Mouse (Mus musculus): ENCODE data around the gene Fbxo42.

The Fbxo42 gene

DNA sequence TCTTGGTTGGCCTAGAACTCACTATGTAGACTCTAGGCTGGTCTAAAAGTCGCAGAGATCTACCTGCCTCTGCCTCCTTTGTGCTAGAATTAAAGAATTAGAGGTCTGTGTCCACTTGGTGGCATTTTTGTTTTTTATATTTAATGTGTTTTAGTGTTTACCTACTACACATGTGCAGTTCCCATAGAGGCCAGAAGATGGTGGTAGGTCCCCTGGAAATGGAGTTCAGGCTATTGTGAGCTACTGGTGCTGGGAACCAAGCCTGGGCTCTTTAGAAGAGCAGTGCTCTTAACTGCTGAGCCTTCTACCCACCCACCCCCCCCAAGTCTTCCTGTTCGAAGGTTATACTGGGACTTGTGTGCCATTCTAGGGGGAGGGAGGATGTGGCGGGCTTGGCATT, 19.4 kb downstream of the Fbxo42 start:
- CTCF ChIA-PET, result no interaction called here

DNA sequence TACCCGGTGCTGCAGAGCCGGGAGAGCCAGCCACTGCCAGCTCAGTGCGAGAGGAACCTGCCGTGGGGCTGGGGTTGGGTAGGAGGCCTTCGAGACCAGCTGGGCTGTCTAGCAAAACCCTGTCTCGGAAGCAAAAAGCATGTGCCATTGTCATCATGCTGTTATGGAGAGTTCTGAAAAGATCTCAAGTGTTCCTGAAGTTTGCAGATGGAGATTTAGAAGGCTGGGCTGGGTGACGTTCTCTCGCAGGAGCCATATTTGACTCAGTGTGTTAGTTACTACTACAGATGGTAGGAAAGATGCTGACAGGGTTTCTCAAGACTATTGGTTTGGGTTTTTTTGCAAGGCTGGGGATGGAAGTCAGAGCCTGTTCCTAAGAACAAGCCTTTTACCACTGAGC, 24.4 kb downstream of the Fbxo42 start:
- CTCF ChIA-PET, result no interaction called here

DNA sequence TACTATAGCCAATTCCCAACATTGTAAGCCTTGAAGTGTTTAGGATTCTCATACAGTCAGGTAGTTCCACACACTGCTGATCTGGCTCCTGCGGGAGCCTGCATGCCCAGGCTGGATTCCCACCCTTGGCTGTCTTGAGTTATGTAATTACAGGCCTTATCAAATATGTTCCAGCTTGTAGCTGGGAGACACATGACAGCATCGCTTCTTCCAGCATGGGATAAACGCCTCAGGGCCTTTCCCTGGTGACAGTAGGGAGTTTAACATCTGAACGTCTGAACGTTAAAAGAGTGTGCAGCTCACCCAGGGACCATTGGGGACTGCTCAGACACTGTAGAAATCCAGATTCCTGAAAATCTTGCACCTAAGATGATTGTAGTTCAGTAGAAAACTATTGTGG, 28.1 kb downstream of the Fbxo42 start:
- CTCF ChIA-PET, result no interaction called here

DNA sequence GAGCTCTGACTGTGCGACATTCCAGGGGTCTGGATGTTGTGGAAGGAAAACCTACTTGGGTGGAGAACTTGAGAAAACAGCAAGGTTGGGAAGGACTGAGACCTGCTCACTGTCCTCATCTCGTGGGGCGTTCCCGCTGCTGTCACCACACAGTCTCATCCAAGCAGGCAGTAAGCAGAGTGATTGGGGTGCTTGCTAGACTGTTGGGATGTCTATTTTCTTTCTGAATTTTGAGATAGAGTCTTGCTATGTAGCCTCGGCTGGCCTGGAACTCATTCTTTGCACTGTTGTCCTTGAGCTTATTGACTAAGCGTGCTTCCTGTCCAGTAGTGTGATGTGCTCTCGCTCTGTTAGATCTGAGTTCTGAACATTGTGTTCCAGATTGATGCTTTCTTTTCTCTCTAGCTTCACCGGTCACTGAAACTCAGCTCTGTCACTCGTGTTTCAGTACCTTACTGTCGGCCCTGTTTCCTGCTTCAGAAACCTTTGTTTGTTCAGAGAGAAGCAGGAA, 28.7 kb downstream of the Fbxo42 start:
- CTCF ChIA-PET, result no interaction called here

DNA sequence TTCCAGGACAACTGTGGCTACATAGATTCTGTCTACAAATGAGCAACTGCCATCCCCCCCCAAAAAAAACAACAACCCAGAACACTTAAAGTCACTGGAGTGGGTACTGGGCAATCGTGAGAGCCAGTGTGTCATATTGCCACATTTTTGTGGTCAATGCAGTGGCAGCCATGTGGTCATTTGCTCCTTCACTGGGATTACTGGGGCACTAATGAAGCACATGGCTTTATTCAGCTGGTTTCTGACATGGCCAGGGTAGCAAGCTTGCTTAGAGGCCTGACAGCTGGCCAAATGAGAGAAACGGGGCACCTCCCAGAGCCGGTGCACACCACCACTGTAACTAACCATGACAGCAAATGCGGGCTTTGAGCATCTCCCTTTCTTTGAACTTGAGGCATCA, 30.8 kb downstream of the Fbxo42 start:
- CTCF ChIA-PET, result no interaction called here

DNA sequence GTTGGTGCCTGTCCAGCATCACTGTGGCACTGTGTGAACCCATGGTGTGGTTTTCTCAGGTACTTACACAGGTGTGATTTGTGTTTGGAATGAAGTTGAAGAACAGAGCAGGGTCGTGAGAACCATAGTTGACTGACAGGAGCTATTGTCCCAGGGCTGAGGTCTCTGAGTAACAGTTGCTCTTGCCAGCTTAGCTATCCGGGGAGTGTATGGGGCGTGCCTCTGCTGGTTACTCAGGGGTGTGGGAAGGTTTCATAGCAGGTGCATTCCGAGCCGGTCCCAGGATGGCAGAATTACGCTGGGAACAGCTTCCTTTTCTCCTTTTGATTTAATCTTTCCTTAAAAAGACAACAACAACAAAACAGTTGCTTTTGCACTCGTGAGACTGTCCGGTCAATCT, 33.1 kb downstream of the Fbxo42 start:
- CTCF ChIA-PET, result no interaction called here

DNA sequence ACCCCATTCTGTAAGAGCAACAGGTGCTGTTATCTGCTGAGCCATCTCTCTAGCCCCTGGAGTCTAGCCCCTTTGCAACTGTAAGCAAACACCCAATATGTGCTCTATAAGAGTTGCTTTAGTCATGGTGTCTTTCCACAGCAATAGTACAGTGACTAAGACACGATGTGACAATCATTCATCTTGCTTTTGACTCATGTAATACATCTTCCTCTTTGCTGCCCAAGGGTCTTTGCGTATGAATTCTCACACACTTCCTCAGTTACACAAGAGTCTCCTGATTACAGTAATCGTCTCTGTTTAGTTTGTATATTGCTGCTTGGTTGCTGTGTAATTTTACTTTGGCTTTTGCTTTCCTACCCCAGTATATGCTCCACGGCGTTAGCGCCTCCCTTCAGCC, 34.3 kb downstream of the Fbxo42 start:
- CTCF ChIA-PET, result no interaction called here

DNA sequence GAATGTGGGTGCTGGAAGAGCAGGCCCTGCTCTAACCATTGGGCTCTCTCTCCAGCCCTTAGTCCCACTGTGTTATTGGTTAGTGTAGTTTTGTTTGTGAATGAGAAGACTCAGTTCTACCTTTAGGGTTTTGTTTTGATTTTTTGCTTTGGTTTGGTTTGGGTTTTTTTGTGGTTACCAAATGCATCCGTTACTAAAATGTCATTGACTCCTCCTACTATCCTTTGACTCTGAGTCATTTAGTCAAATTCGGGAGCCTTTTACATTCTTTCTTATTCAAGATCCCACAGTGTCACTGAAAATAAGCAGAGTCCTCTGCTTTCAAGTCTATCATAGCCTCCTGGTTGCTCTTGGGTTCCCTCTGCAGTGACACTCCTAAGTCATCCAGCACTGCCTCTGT, 36.2 kb downstream of the Fbxo42 start:
- CTCF ChIA-PET, result no interaction called here

DNA sequence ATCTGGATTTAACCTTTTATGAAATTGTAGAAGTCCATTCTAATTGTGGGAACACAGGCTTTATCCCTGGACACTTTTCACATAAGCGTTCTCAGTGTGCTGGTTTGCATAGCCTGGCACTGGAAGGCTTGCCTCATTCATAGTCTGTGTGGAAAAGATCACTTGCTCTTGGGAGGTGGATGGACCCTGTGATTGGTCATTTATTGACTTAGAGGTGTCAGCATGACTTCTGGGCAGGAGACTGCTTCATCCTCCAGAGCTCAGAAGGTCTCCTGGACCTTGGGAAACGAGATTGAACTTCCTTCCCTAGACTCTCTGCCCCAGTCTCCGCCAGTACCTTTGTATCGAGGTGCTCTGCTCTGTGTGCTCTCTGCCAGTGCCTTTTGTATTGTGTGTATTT, 36.7 kb downstream of the Fbxo42 start:
- CTCF ChIA-PET, result no interaction called here

DNA sequence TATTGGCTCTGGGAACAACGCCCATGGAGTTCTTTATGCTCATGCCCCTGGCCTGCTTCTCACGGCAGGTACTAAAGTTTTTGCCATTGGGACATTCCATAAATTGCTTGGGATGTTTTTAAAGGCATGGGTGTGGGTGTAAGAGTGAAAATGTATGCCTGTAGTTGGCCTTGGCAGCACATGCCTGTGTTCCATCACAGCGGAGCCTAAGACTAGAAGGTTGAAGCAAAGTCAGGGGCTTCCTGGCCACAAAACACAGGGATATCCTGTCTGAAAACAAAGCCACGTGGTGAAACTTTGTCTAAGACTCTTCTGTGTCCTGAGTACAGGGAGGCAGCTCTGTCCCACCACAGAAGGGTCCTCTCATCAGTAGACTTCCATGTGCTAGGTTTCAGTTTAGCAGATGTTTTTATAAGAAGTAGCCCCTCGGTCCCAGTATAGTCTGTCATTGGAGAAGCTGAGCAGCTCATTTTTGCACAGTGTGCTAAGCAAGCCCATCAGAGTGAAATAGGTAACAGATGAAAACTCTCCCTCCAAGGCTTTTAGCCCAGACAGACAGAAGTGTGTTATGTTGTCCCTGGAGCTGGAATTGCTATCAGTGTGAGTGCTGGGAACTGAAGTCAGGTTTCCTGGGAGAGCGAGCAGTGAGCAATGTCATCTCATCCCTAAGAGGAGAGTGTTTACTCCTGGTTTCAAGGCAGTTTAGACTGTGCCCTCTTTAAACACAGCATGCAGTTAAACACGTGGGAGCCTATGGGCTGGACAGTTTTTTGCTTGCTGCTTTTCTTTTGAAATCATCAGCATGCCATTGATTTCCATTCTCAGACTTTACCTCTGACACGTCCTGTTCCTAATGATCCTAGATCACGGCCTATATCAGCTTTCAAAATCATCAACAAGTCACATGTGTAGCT, 39.5 kb downstream of the Fbxo42 start:
- CTCF ChIA-PET, result no interaction called here

DNA sequence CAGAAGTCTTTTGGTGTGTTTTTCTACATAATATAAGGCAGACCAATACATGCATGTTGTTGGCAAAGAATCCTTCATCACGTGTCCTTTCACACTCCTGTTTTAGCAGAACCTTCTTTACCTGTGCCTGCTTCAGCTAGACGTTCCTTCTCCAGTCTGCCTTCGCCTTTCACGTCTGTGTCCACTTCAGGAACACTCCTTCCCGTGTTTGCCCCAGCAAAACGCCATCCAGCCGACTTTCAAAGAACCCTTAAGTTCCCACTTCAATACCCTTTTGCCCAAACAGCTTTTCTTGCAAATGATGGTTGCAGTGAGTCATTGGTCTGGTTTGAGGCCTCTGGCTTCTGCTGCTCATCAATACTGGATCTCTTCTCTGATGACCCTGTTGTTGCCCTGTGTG, 43.6 kb downstream of the Fbxo42 start:
- CTCF ChIA-PET, result no interaction called here

DNA sequence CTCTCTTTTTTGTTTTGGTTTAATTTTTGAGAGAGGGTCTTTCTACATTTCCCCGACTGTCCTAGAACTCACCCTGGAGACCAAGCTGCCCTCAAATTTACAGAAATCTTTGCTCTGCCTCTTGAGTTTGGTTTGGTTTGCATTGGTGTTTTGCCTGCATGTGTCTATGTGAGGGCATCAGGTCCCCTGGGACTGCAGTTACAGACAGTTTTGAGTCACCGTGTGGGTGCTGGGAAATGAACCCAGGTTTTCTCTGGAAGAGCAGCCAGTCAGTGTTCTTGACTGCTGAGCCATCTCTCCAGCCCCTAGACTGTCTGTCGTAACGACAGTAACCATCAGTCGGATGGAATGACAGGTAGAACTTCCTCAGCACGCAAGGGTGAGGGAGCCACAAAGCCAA, 46.8 kb downstream of the Fbxo42 start:
- CTCF ChIA-PET, result interaction anchor here (0.6 kb wide), 1 partner anchor 568 kb away, joined by 3 read pairs; no protein-coding TSS in a partner anchor

DNA sequence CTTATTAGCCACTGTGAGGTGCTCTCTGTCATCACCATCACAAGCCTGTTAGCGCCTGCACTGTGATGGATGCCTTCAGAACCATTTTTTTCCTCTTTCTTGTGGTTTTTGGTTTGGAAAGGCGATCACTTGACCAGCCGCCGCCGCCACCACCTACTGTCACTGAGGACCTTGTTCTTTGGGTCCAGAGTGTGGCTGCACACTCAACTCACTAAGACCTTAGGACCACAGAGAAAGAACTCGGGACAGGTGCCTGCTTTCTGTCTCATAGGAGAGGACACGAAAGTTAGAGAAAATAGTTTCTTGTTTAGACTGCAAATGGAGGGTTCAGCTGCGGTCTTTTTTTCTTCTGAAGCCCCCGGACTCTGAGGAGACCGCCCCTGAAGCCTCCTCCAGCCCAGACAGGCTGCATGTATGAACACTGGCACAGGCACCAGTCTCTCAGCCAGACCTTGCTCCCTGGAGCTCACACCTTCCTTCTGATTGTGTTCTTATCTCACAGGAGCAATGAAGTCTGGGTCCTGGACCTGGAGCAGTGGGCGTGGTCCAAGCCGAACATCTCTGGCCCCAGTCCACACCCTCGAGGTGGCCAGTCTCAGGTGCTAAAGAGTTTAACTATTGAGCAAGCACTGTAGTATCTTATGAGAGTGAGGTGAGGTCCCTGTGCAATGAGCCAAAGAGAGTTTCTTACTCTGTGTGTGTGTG, 49.4 kb downstream of the Fbxo42 start:
- CTCF ChIA-PET, result no interaction called here

DNA sequence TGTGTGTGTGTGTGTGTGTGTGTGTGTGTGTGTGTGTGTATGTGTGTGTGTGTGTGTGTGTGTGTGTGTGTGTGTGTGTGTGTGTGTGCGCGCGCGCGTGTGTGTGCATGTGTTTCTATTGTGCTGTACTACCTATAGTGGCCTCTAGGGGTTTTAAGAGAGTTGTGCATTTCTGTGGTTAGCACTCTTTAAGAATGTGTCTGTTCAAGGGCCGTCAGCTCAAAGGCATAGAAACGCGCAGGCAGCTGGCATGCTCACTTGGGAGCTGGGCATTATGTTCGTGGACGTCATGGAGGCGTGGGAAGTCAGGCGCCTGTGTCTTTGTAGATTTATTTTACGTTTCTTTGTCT, 49.9 kb downstream of the Fbxo42 start:
- CTCF ChIA-PET, result no interaction called here

DNA sequence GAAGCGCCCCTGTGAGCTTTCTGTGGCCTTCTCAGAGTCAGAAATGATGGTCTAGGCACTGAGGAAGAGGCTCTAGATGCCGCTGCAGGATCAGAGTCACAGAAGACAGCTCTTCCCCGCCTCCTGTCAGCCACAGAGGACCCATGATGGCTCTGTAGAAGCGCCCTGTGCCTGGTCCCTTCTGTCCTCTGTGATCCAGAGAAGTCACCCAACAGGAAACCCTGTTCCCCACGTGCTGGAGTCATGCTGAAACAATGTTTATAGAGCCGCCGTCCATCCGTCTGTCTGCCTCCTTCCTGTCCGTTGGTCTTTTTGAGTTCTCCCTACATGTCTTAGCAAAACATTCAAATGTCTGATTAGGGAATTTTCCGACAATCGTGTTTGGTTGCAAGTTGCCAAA, 53.2 kb downstream of the Fbxo42 start:
- CTCF ChIA-PET, result no interaction called here

DNA sequence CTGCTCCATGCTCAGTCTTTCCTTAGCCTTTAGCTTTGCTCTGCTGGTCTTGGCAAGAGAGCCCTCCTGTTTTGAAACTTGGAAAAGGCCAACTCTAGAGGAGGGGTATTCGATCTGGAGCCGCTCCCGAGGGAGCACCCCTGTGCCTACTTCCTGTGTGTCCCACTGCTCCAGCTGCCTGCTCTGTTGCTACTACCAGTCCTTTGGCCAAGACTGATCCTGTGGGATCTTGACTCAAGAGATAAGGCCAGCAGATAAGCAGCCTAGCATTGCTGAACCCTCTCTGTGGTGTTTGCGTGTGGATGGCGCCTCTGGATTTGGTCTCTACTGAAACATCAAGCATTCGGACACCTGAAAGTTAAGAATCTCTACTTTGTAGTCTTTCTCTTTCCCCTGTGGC, 54.5 kb downstream of the Fbxo42 start:
- CTCF ChIA-PET, result no interaction called here

DNA sequence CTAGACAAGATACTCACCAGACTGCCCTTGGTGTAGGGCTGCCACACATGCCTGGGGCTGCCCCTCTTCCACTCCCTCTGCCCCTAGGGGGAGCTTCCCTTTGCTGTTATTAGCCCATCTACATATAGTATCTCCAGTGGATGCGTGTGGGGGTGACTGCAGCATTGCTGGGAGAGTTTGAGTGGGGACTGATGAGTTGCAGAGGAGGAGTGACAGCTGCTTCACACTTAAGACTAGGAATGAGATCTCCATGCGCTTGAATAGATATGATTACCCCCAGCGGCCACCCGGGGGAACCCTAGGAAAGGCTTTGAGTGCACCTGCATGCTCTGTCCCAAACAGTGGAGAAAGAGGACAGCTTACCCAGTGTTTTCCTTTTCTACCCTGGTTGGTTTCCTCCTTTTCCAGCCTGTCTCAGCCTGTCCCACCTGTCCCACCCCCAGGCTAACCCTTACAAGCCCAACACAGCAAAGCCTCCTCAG, 56.9 kb downstream of the Fbxo42 start:
- CTCF ChIA-PET, result no interaction called here

DNA sequence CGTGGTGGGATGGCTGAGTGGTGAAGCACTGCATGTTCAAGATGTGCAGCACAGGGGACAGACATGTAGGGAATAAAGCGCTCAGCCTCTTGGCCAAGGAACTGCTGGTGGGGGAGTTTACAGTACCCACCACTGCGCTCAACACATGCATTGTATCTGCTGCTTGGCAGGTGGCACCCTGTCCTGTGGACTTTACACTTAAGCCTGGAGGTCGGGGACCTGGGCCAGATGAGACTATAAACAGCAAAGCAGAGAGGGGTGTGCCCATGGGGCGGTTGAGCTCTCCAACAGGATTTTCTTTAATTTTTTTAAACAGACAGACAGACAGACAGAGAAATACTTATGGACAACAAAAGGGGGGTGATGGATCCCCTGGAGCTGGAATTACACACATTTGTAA, 59.4 kb downstream of the Fbxo42 start:
- CTCF ChIA-PET, result no interaction called here

DNA sequence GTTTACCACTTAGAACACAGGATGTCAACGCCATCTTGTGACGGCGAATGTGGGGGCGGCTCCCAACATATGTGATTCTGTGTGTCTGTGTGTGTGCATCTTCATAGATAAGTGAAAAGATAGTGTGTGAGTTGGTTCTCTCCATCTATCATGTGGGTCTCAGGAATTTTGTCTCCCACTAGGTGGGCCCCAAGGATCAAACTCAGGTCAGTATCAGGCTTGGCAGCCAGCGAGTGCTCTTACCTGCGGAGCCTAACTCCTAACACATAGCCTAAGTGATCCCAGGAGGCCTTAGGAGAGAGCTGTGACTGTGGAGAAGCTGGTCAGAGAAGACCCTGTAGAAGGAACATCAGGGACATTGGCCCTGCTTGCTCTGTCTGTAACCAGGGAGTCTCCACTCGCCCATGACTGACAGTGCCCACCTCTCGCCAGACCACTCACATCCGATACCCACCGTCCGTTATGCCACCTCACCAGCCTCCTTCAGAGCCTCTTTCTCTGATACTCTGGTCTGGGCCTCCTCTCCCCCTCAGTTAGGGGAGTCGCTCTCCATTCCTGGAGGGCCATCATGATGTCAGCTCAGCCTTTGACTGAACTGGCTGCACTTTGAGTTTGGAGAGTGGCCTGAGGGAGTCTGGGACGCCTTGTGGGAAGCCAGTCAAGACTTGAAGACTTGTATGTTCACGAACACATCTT, 63.0 kb downstream of the Fbxo42 start:
- CTCF ChIA-PET, result no interaction called here

DNA sequence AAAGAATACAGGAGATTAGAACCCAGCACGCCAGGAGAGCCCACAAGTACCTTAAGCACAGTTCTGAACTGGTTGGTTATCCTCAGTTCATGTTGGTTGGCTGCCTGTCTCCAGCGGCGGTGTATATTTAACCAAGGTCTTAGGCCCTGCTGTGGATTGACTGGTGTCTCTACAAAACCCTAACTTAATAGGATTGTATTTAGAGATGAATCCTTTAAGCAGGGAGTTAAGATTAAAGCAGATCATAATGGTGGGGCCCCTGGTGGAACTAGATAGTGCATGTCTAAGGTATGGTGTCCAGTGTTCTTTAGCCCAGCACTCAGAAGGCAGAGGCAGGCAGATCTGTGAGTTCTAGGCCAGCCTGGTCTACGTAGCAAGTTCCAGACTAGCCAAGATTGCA, 63.9 kb downstream of the Fbxo42 start:
- CTCF ChIA-PET, result no interaction called here

DNA sequence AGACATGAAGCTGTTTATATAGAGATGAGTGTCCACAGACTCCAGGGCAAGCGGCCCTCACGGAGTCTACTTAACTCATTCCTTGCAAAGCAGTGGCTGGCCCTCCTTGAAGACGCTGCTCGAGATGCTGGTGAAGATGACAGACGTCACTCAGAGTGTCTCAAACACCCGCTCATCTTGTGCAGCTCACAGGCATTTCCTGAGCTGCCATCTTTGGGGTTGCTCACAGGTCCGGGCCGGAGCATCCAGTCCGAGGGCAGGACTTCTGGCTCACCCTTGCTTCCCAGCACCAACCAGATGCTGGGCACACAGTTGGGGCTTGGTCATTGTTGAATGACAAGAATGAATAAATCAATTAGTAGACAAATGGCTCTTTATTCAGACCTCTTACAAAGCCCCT, 65.2 kb downstream of the Fbxo42 start:
- CTCF ChIA-PET, result no interaction called here

DNA sequence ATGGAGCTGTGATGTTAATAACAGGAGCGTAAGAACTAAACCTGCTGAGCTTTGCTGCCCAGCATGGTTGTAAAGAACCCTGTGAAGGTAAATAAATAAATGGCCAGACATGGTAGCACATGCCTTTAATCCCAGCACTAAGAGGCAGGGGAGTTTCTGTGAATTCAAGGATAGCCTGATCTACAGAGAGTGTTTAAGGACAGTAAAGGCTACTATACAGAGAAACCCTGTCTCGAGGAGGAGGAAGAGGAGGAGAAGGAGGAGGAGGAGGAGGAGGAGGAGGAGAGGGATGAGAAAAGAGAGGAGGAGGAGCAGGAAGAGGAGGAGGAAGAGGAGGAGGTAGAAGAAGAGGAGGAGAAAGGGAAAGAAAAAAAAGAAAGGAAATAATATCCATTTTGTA, 65.6 kb downstream of the Fbxo42 start:
- CTCF ChIA-PET, result no interaction called here
